Mouse (Mus musculus): ENCODE data around the gene H2al2c.
"Not testable (repeated sequence)": the region's sequence is repeated elsewhere in the genome, so short reads cannot be mapped to it uniquely, and the experiment has no call there.

H2al2c gene

DNA sequence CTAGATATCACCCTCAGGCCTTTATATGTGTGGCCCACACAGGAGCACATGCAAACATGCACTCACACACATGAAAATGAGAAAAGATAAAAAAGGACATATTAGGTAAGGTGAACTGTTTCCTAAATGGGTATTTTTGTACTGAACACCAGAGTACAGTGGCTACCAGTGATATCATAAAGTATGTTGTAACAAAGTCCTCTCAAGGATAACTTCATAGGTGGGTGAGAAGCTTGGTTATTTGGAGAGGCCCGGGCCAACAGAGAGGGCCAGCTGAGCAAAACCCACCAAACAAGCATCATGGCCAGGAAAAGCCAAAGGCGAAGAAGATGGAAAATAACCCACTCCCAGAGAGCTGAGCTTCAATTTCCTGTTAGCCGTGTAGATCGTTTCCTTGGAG lies at the start of gene H2al2c:
TSS of gene H2al2c (plus strand) at position 301 of the 400 bp plus-strand sequence.
- not testable (repeated sequence) for DNase-seq

All from thymus, adult 18-20 months (tissue).